Mouse (Mus musculus): ENCODE data around the gene Shank1.

DNA sequence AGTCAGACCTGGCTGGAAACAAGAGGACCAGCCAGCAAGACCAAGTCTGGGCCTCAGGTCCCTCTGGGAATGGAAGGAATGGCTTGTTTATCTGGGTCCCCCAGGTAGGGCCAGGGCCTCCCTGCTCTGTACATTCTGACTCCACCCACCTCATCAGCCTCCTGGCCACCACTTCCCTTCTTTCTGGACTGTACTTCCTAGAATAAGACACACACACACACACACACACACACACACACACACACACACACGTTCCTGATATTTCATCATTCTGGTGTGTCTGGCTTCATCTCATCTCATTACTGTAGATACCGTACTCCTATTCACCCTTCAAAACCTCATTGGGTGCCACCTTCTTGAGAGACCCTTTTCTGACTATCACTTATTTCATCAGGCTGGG, 40.7 kb upstream of the Shank1 start:
- TF ChIP-seq POLR2A (IDR thresholded peaks at IDR 0.05; ENCODE audit: borderline replicate concordance, control insufficient read depth, low read depth, low read length) (no peak), CTCF (IDR thresholded peaks at IDR 0.05; ENCODE audit: control insufficient read depth, insufficient read depth, low read length) (no peak)

Data from bone marrow, adult 2 months (tissue).